Mouse (Mus musculus) thymus, adult 2 months (tissue): ENCODE data around the gene Ankrd6. TPM values are rescaled to one million over a fixed set of nuclear protein-coding genes. Genes with fewer than 3 reads are reported as not detected.
"Not testable (repeated sequence)": the region's sequence is repeated elsewhere in the genome, so short reads cannot be mapped to it uniquely, and the experiment has no call there.

Experiments used
- DNase-seq: peaks from one replicate; pipeline ENCODE4 v3.0.0; 2021
- H3K27ac ChIP-seq: fragments of 200-500 bp; 2 replicates; pipeline ENCODE4 v1.5.1; 2012; ENCODE audit warnings: low read length, control low read depth; ENCODE audit not compliant: control insufficient read depth, insufficient read depth
- H3K27me3 ChIP-seq: fragments of 200-500 bp; 2 replicates; pipeline ENCODE4 v1.6.1; 2012; ENCODE audit warnings: mild to moderate bottlenecking, low read length, moderate library complexity, mixed read lengths; ENCODE audit not compliant: control insufficient read depth, insufficient read depth
- H3K36me3 ChIP-seq: fragments of 200-500 bp; 2 replicates; pipeline ENCODE4 v1.6.1; 2012; ENCODE audit warnings: mild to moderate bottlenecking, low read length, moderate library complexity; ENCODE audit not compliant: control insufficient read depth, insufficient read depth
- H3K4me1 ChIP-seq: fragments of 200-500 bp; replicated peaks from 2 replicates; pipeline ENCODE4 v1.6.1; 2012; ENCODE audit warnings: low read length; ENCODE audit not compliant: control insufficient read depth, insufficient read depth
- H3K4me3 ChIP-seq: fragments of 200-500 bp; 2 replicates; pipeline ENCODE4 v1.5.1; 2012; ENCODE audit warnings: mild to moderate bottlenecking, low read length, control low read depth, moderate library complexity; ENCODE audit not compliant: control insufficient read depth, insufficient read depth
- CTCF ChIP-seq: fragments of 200-500 bp; IDR thresholded peaks from 2 replicates; pipeline ENCODE4 v1.5.1; 2012; ENCODE audit warnings: mild to moderate bottlenecking, control low read depth, low read length, moderate library complexity, borderline replicate concordance; ENCODE audit not compliant: control insufficient read depth, poor library complexity, insufficient read depth; ENCODE audit errors: extremely low read depth
- POLR2A ChIP-seq: fragments of 200-500 bp; IDR thresholded peaks from 2 replicates; pipeline ENCODE4 v1.6.1; 2012; ENCODE audit warnings: mild to moderate bottlenecking, low read length, control low read depth, moderate library complexity; ENCODE audit not compliant: control insufficient read depth, poor library complexity, insufficient read depth; ENCODE audit errors: extremely low read depth
- WGBS: fragments of 180-500 bp; shearing (Covaris S2); methylation state at CpG from one replicate; pipeline ENCODE4 v1.1.7; 2018; 5-methylcytosine and 5-hydroxymethylcytosine counted together
- polyA plus RNA-seq: library from polyadenylated mRNA; depleted of rRNA; stranded (reverse); fragments of >200 nt; gene quantifications from 2 replicates; pipeline ENCODE4 v1.2.3, GENCODE M21; 2012

Gene Ankrd6
- polyA plus RNA-seq, 1 experiment: 12.6 TPM

DNA sequence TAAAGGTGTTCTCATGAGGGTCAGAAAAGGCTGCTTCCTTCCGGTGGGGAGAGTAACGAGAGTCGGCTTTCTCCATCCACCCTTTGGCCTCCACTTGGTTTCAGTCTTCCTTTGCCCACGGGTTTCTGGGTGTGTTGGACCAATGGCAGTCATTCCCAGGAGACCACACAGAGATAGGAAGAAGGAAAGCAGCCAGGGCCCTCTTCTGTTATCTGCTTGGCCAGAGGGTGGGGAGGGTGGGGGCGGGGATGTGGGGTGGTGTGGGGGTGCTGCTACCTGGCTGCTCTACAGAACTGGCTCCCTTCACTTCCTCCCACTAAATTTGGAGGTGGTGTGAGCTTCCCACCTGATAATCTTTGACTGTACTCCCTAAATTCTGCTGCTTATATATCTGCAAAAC lies 31.0 kb upstream of the Ankrd6 start:
- DNase-seq: no peak
- no peak overlapping the region for H3K4me3 ChIP-seq

DNA sequence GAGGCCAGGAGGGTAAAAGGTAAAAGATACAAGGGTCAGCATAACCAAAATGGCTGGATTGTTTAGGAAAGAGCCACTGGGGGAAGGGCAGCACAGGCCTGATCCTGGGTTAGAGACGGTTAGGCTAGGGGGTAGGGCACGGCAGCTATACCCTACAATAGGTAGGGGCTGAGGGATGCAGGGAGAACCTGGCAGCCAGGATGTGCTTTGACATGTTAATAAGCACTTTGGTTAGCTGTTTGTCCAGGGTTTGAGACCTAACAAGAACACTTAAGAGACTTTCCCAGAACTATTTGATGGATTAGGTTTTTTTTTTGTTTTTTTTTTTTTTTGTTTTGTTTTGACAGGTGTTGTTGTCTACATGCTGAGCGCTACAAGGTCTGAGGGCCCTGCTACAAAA lies 29.4 kb upstream of the Ankrd6 start:
- Histone ChIP-seq H3K4me1 (peaks cover 17% of the 10 kb centered on the region), H3K27ac (no peak overlapping the region), H3K4me3 (no peak overlapping the region), H3K27me3 (no peaks in the 10 kb centered on the region), H3K36me3 (no peaks in the 10 kb centered on the region)
- TF ChIP-seq CTCF: no peak
- TF ChIP-seq POLR2A: no peak
- WGBS: 97% methylated on average over 3 of the region's 3 CpGs
- DNase-seq: no peak

More for the DNA sequence above, 31.0 kb upstream of the Ankrd6 start:
- Histone ChIP-seq H3K27ac (no peak overlapping the region), H3K27me3 (no peaks in the 10 kb centered on the region), H3K36me3 (no peaks in the 10 kb centered on the region), H3K4me1 (peaks cover 21% of the 10 kb centered on the region)
- WGBS: 39% methylated on average over 5 of the region's 5 CpGs
- TF ChIP-seq CTCF (no peak), POLR2A (no peak)

GRCm38 (mm10) chr4:32977331-32977730 lies 26.7 kb upstream of the Ankrd6 start:
- WGBS: 92% methylated on average over 4 of the region's 4 CpGs
- Histone ChIP-seq H3K27ac (no peak overlapping the region), H3K4me1 (peaks cover 9% of the 10 kb centered on the region), H3K36me3 (no peaks in the 10 kb centered on the region), H3K4me3 (no peak overlapping the region), H3K27me3 (no peaks in the 10 kb centered on the region)
- DNase-seq: no peak
- no peak for TF ChIP-seq CTCF
- TF ChIP-seq POLR2A: no peak

DNA sequence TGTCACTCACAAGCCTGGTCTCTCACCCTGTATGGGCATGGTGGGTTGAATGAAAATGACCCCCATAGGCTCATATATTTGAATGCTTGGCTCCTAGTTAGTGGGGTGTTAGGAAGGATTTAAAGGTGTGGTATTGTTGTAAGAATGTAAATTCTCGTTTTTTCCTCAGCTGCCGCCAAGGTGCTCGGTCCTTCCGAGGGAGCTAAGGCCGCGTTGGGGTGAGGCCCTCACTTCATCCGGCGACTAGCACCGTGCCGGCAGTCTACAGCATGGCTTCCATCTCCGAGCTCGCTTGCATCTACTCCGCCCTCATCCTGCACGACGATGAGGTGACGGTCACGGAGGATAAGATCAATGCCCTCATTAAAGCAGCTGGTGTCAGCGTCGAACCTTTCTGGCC lies 14.0 kb upstream of the Ankrd6 start:
- not testable (repeated sequence) for H3K4me1 ChIP-seq, H3K36me3 ChIP-seq, DNase-seq, H3K27me3 ChIP-seq, H3K27ac ChIP-seq, H3K4me3 ChIP-seq
- WGBS: 95% methylated on average over 19 of the region's 19 CpGs

DNA sequence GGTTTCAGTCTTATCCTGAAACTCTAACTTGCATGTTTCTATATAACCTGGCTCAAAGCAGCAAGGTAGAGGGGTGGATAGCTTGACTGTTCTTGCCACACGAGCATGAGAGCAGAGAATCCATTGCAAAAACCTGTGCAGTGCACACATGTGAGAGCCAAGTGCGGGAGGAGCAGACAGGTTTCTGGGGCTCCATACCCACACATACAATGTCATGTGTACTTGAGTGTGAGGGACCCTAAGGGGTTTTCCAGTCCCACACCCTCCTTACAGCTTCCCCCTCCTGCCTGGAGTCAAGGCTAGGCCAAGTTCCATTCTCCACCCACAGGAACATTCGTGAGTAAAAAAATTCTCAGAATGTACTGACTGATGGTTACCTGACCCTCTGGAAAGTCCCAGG lies 10.8 kb upstream of the Ankrd6 start:
- TF ChIP-seq POLR2A (no peak), CTCF (no peak)
- Histone ChIP-seq H3K27ac (no peak overlapping the region), H3K27me3 (no peaks in the 10 kb centered on the region), H3K4me3 (no peak overlapping the region), H3K36me3 (no peaks in the 10 kb centered on the region), H3K4me1 (no peaks in the 10 kb centered on the region)
- WGBS: 86% methylated on average over 3 of the region's 3 CpGs
- DNase-seq: no peak

DNA sequence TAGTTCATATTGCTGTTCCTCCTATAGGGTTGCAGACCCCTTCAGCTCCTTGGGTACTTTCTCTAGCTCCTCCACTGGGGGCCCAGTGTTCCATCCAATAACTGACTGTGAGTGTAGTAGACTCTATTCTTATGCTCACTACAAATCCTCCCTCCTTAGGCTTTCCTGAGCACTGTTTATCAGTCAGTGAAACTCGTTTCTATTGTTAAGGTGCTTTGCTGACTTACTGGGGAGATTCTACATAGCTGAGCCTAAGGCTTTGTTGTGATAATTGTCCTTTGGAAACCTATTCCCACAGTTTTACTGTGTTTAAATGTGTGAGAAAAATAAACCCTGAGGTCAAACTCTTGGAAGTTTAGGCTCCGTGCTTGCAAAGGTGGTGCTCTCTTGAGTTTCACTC lies 5.8 kb upstream of the Ankrd6 start:
- Histone ChIP-seq H3K4me3 (no peak overlapping the region), H3K36me3 (no peaks in the 10 kb centered on the region), H3K27me3 (no peaks in the 10 kb centered on the region; the same call in 1 of the 2 replicates), H3K27ac (no peak overlapping the region), H3K4me1 (no peaks in the 10 kb centered on the region)
- WGBS: 82% methylated on average over 2 of the region's 2 CpGs
- TF ChIP-seq CTCF: no peak
- no peak for TF ChIP-seq POLR2A
- DNase-seq: no peak

DNA sequence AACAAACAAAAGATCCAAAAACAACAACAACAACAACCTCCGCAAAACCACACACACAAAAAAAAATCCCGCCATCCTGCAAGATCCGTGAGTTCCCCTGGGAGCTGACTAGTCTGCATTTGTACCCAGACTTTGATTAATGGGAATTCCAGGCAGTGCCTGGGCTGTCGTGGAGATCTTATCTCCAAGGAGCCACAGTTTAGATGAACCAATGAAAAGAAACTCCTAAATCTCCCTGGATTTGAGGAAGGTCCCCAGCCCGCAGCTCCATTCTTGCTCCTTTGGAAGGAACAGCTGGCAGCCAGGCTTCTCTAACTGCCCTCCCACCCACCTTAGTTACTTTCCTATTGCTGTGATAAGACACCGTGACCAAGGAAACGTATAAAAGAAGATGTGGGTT lies 2.0 kb upstream of the Ankrd6 start:
- Histone ChIP-seq H3K27me3 (no peaks in the 10 kb centered on the region; the same call in 1 of the 2 replicates), H3K4me1 (peaks cover 9% of the 10 kb centered on the region), H3K36me3 (no peaks in the 10 kb centered on the region), H3K4me3 (no peak overlapping the region), H3K27ac (no peak overlapping the region)
- no peak for TF ChIP-seq CTCF
- TF ChIP-seq POLR2A: no peak
- no peak for DNase-seq
- 53% methylated on average over 7 of the region's 7 CpGs for WGBS
